Mouse (Mus musculus) left cerebral cortex, adult 18-20 months (tissue): Measurements from ENCODE around the gene Mageb16. TPM values are rescaled to one million over a fixed set of nuclear protein-coding genes. Genes with fewer than 3 reads are reported as not detected.

Experiments used
- DNase-seq, 2 experiments: peaks; one replicate each; pipeline ENCODE4 v3.0.0; 2021 to 2022; ENCODE audit warnings: low spot score in 2 of 2, mixed read lengths in 1 of 2
- long read RNA-seq, 2 experiments: library from polyadenylated mRNA; stranded (forward); transcript quantifications; one replicate each; pipeline ENCODE4 v2.0.0; 2021
- total RNA-seq, 2 experiments: library from RNA; stranded (reverse); gene quantifications; 2 replicates each; pipeline ENCODE4 v1.2.3; 2021

Mageb16 gene
- total RNA-seq, result under 1 TPM in 1 of 2 experiments, not detected in 1; 0.37 TPM
- long read RNA-seq, experiment 1, result 0 reads
- long read RNA-seq, experiment 2, result 0 reads

DNA sequence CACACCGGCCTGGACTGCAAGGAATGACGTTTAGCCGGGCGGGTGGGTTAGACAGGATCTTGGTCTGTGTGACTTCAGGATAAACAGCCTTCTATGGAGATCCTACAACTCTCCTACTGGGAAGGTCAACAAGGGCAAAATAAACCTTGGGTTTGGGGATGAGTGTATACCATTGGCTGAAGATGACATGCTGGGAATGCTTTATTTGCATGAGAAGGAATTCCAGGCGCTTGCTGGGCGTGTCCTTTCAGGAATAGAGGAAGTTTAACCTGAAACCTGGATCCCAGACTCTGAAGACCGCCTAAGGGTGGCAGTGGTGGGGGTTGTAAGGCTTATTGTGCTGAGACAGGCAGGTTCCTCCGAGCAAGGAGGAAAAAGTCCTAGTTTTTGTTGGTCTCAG is at the start of gene Mageb16:
TSS of gene Mageb16 (minus strand) at position 25 of the 400 bp plus-strand sequence.
- DNase-seq, result no peak

- DNase-seq, result no peak
Observed at GRCm38 (mm10) chrX:79651091-79651490, 20.1 kb downstream of the Mageb16 start.

GRCm38 (mm10) chrX:79635396-79635795 is 35.8 kb downstream of the Mageb16 start:
- no peak for DNase-seq

DNA sequence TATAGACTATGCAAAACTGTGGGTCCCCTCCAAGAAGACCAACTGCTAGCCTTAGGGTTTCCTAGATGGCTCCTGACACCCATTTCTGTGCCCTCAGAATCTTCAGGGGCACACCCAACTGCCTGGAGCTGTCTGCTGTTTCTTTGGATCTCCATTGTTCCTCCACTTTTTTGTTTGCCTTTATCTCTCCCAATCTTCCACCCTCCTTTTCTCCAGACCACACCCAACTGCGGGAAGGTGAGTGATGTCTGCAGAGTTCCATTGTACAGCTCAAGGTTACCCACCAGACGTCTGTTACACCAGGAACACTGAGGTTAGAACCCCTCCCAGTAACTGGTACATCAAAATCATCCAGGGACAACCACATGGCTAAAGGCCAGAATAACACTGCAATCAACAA is 64.8 kb downstream of the Mageb16 start:
- no peak for DNase-seq

Other genes with a start within 250 kb of the Mageb16 start
- gene Gm7173, start 154.2 kb downstream of the Mageb16 start, total RNA-seq, result 1 to 10 TPM; 1.0 to 1.7 TPM